Mouse (Mus musculus): ENCODE results near the gene Thap4. TPM values are rescaled to one million over a fixed set of nuclear protein-coding genes. Genes with fewer than 3 reads are reported as not detected.
"Not testable (repeated sequence)": the region's sequence is repeated elsewhere in the genome, so short reads cannot be mapped to it uniquely, and the experiment has no call there.

The Thap4 gene
- polyA plus RNA-seq, 1 experiment from 2014 or later, result 50.9 TPM

DNA sequence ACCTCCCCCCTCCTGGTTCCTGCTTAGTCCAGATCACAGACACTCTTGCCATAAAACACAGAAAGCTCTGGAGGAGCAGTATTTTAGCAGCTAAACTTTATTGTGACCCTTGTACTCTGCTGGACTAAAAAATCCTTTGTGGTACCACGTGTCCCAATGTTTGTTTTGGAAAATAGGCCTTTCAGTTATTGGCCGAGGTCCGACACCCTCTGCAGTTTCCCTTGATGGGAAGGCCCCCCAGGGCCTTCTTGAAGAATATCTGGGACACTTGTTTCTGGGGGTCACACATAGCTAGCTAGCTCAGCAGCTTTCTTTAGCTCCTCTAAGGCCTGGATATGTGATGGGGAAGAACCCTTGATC lies 67.7 kb downstream of the Thap4 start:
- WGBS, result 31% methylated on average over 3 of the region's 3 CpGs
- H3K9me3 ChIP-seq, result no peaks in the 10 kb centered on the region
- ATAC-seq (ENCODE audit: low FRiP score, low read depth), result no peak

DNA sequence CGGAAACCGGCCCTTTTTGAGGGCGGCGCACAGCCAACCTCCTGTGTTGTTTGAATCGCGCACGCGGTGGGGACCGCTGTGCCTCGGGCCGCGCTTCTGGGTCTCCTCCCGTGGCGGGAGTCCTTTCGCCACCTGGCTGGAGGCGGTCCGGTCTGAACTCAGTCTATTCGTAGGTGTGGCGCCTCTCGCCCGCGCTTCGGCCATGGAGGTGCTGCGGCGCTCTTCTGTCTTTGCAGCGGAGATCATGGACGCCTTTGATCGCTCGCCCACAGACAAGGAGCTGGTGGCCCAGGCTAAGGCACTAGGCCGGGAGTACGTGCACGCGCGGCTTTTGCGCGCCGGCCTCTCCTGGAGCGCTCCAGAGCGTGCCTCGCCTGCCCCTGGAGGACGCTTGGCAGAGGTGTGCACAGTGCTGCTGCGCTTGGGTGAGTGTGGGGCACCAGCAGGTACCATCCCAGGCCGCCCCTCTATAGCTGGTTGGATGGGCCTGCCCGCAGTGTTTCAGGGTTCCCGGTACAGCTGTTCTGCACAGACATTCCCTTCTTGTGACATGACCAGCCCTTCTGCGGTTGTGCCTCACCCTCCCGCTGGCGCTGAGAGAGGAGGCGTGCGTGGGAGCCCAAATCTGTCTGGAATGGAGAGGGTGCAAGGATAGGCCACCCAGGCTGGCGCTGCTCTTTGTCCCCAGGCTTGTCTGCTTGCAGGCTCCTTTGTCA lies 68.3 kb downstream of the Thap4 start:
- H3K9ac ChIP-seq, result peak overlapping the region; percentile 78
- peak overlapping the region; percentile 92 for H3K4me2 ChIP-seq
- H3K4me1 ChIP-seq (replicated peaks), result peaks cover 34% of the 10 kb centered on the region
- WGBS, result 1% methylated on average over 51 of the region's 51 CpGs
- peak overlapping the region; percentile 71 for H3K4me3 ChIP-seq
- no peaks in the 10 kb centered on the region for H3K9me3 ChIP-seq
- H3K36me3 ChIP-seq, result peaks cover 3% of the 10 kb centered on the region; the same call in 1 of the 2 replicates
- no peaks in the 10 kb centered on the region for H3K27me3 ChIP-seq
- H3K27ac ChIP-seq (replicated peaks), result peak overlapping the region; percentile 87
- peak; percentile 85 for ATAC-seq (ENCODE audit: low FRiP score, low read depth)

More for the DNA sequence above, 67.7 kb downstream of the Thap4 start:
- H3K4me2 ChIP-seq, result peak overlapping the region; percentile 92
- H3K27me3 ChIP-seq, result no peaks in the 10 kb centered on the region
- peak overlapping the region; percentile 78 for H3K9ac ChIP-seq
- peaks cover 34% of the 10 kb centered on the region for H3K4me1 ChIP-seq (replicated peaks)
- H3K27ac ChIP-seq (replicated peaks), result peak overlapping the region; percentile 87
- H3K4me3 ChIP-seq, result peak overlapping the region; percentile 71
- H3K36me3 ChIP-seq, result peaks cover 4% of the 10 kb centered on the region; the same call in 1 of the 2 replicates

DNA sequence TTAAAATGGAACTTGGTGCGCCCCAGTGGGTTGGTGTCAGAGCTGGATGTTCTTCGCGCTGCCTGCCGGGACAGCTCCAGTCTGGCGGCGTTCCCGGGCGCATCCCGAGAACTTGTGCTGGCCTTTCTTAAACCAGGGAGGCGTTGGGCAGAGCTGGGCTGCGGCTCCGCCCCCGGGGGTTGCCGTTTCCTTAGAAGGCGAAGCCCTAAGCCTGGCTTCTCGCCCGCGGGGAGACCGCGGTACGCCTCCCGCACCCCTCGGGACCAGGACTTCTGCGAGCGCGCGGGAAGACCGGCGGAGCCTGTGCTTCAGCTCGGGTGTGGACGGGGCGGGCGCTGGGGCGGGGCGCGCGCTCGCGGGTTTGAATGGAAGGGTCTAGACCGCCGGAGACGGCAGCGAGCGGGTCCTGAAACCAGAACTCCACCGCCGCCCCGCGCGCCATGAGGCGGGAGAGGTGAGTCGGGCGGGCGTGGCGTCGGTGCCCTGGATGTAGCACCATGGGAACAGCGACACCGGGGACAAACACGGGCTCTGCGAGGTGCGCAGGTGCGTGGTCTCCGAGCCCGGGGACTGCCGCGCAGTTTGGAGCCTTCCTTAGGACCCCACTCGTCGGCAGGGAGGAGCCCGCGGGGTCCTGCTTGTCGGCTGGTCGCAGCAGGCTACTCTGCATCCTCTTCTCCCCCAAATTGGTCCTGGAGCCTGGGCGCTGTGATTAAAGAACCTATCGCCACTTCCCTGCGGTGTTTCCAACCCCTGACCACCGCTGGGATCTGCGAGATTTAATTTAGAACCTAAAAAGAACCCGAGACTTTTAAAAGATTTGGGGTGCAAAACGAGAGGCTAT lies 69.0 kb downstream of the Thap4 start, which contains the start of gene Bok:
TSS of gene Bok (plus strand) at position 260 of the 844 bp plus-strand sequence.
- Histone ChIP-seq H3K36me3 (no peaks in the 10 kb centered on the region), H3K4me3 (peak within 1 kb of the TSS; percentile 71), H3K27ac (replicated peaks) (peak within 1 kb of the TSS; percentile 87), H3K9me3 (no peaks in the 10 kb centered on the region), H3K4me2 (peak within 1 kb of the TSS; percentile 92), H3K9ac (peak within 1 kb of the TSS; percentile 78), H3K4me1 (replicated peaks) (peaks cover 34% of the 10 kb centered on the region), H3K27me3 (no peaks in the 10 kb centered on the region)
- peak; percentile 71 for ATAC-seq (ENCODE audit: low FRiP score, low read depth)
- WGBS, result under 1% methylated on average over 78 of the region's 78 CpGs

DNA sequence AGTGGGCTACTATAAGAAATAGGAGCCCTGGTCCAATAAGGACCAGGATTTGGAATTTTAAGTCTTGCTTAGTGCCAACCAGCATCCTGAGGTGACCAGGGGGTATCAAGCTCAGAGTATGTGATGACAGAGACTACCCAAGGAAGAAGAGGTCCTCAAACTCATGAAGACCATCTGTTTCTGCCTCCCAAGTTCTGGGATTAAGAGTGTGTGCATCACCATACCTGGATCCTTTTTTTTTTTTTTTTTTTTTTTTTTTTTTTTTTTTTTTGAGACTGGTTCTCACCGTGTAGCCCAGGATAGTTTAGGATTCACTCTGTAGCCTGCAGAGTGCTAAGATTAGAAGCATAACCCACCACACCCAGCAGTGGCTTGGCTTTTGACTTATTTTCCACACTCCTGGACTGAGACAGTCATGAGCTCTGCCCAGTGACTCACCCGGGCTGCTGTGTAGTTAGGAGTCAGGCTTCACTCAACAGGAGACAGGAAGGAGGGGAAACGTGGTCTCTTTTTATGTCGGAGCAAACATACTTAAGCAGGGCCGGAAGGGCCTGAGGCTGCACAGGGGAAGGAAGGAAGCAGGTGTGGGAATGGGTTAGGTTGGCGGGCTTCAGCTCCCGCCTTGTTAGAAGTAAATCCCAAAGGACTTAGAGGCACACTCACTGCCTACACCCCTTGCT lies 74.6 kb downstream of the Thap4 start:
- WGBS, result 75% methylated on average over 7 of the region's 7 CpGs

DNA sequence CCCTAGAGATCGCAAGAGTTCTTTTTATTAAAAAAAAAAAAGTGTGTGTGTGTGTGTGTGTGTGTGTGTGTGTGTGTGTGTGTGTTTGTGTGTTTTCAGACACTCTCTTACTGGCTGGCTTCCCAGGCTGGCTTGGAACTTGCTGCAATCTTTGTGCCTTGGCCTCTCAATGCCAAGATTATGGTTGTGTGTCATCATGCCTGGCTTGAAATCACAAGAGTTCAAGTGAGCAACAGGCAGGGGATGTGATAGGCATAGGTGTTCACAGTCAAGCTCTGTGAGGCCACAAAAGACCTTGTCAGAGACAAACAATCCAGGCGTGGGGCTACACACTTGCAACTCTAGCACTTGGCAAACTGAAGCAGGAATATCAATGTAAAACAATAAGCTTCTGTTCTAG lies 76.3 kb downstream of the Thap4 start:
- no peaks in the 10 kb centered on the region for H3K27me3 ChIP-seq
- H3K4me2 ChIP-seq, result no peak overlapping the region
- 66% methylated on average over 2 of the region's 2 CpGs for WGBS
- no peak overlapping the region for H3K27ac ChIP-seq (replicated peaks)
- no peak overlapping the region for H3K9ac ChIP-seq
- H3K36me3 ChIP-seq, result no peaks in the 10 kb centered on the region
- no peak for ATAC-seq (ENCODE audit: low FRiP score, low read depth)
- H3K4me3 ChIP-seq, result no peak overlapping the region
- H3K9me3 ChIP-seq, result no peaks in the 10 kb centered on the region
- H3K4me1 ChIP-seq (replicated peaks), result no peaks in the 10 kb centered on the region

More for the DNA sequence above, 74.6 kb downstream of the Thap4 start:
- Histone ChIP-seq H3K36me3 (no peaks in the 10 kb centered on the region), H3K4me1 (replicated peaks) (peaks cover 4% of the 10 kb centered on the region; the same call in 1 of the 2 replicates), H3K4me3 (no peak overlapping the region), H3K27ac (replicated peaks) (no peak overlapping the region), H3K4me2 (no peak overlapping the region), H3K9ac (no peak overlapping the region), H3K9me3 (no peaks in the 10 kb centered on the region), H3K27me3 (no peaks in the 10 kb centered on the region)
- peak; percentile 49; the same call in 1 of the 2 replicates for ATAC-seq (ENCODE audit: low FRiP score, low read depth)

DNA sequence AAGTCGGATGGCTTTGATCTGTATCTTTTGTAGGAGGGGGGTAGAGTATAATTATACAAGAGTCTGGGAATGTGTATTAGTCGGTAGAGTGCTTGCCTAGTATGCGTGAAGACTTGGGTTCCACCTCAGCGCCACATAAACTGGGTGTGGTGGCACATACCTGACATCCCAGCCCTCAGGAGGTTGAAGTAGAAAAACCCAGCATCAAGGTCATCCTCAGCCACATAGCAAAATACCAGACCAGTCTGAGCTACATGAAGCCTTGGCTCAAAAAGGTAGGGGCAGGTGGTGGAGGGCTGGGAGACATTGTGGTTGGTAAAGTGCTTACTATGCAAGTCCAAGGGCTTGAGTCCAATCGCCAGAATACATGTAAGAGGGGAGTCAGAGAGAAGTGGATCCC lies 82.0 kb downstream of the Thap4 start:
- Histone ChIP-seq H3K27ac (replicated peaks) (no peak overlapping the region), H3K27me3 (no peaks in the 10 kb centered on the region), H3K9ac (no peak overlapping the region), H3K4me3 (no peak overlapping the region), H3K9me3 (no peaks in the 10 kb centered on the region), H3K36me3 (no peaks in the 10 kb centered on the region), H3K4me1 (replicated peaks) (peaks cover 10% of the 10 kb centered on the region), H3K4me2 (no peak overlapping the region)
- no peak for ATAC-seq (ENCODE audit: low FRiP score, low read depth)
- WGBS, result 93% methylated on average over 5 of the region's 5 CpGs

DNA sequence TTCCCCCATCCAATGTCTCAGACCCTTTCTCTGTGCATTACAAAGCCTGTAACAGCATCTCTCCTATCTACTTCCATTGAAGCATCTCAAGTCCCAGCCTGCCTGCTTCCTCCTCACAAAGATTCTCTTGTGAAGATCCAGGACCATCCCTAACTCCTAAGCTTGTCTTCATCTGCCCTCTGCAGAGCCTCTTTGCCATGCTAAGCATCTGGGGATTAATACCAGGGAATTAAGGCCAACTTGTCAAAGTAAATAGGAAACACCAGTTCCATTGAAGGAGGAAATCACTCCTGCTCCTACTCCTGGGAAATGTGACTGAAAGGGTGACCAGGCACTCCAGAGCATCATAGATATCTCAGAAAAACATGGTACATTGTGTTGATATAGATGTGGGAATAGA lies 84.7 kb downstream of the Thap4 start:
- H3K4me2 ChIP-seq, result no peak overlapping the region
- no peaks in the 10 kb centered on the region for H3K36me3 ChIP-seq
- no peak overlapping the region for H3K9ac ChIP-seq

DNA sequence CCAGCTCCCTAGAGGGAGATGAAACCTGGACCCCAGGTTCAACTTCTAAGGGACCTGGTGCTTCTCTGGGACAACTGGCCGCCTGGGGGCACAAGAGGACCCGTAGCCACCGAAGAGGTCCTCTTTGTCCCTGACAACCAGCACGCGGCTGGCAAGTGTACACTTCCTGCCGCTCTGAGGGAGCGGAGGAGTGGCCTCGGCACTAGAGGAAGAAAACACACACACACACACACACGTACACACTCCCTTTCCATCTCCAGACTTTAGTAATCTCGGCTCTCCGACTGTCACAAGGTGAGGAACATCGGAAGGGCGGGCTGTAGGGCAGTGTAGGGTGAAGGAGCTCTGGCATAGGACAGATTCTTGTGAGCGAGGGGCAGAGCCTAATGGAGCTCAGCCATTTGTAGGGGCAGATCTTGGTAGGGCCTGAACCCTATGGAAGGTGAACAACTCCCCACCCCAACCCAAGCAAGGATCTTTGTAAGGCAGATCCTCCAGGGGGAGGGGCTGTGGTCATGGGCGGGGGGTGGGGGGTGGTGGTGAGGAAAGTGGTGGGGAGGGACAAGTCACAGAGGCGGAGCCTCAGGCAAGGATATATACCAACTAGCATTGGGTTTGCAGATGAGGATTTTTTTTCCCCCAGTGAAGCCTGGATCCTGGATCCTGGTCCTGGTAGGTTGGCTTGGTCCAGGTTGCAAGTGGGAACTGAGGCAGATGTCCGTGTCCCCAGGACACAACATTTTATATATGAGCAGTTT lies 85.7 kb downstream of the Thap4 start:
- H3K4me2 ChIP-seq, result peak overlapping the region; percentile 69
- no peaks in the 10 kb centered on the region for H3K9me3 ChIP-seq
- peak overlapping the region; percentile 41 for H3K9ac ChIP-seq
- peak overlapping the region; percentile 40 for H3K4me3 ChIP-seq
- no peaks in the 10 kb centered on the region for H3K36me3 ChIP-seq
- WGBS, result 10% methylated on average over 17 of the region's 17 CpGs
- peaks cover 10% of the 10 kb centered on the region for H3K4me1 ChIP-seq (replicated peaks)
- H3K27me3 ChIP-seq, result no peaks in the 10 kb centered on the region
- peak; percentile 89 for ATAC-seq (ENCODE audit: low FRiP score, low read depth)
- H3K27ac ChIP-seq (replicated peaks), result peak overlapping the region; percentile 73

More for the DNA sequence above, 84.7 kb downstream of the Thap4 start:
- H3K27me3 ChIP-seq, result no peaks in the 10 kb centered on the region
- no peak overlapping the region for H3K27ac ChIP-seq (replicated peaks)
- H3K4me1 ChIP-seq (replicated peaks), result peaks cover 10% of the 10 kb centered on the region
- ATAC-seq (ENCODE audit: low FRiP score, low read depth), result no peak
- H3K9me3 ChIP-seq, result no peaks in the 10 kb centered on the region
- no peak overlapping the region for H3K4me3 ChIP-seq

DNA sequence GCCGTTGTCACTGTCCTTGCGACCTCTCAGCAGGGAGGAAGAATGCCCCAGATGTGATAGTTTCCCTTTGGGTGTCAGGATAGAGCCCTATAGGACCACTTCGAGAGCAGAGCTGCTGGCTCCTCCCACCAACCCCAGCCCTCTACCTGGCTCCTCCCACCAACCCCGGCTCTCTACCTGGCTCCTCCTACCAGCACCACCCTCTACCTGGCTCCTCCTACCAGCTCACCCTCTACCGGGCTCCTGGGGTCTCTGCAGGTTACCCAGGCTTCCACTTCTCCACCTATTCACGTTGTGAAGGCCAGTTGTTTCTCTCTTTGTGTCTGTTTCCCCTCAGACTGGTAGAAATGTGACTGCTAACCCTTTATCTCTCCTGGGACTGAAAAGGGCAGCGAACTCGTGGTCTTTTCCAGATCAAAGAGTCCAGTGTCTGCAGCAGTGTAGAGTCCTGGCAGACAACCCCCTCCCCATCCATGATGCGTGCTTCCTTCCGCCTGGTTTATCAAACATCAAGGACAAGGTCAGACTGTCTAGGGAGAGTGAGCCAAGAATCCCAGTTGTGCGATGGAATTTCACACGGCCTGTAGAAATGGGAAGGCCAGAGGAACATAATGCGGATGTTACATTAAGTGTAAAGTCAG lies 86.8 kb downstream of the Thap4 start:
- ATAC-seq (ENCODE audit: low FRiP score, low read depth), result peak; percentile 32; the same call in 1 of the 2 replicates
- WGBS, result 24% methylated on average over 13 of the region's 13 CpGs
- Histone ChIP-seq H3K27me3 (no peaks in the 10 kb centered on the region), H3K36me3 (no peaks in the 10 kb centered on the region), H3K4me2 (no peak overlapping the region), H3K4me3 (no peak overlapping the region), H3K27ac (replicated peaks) (peak overlapping the region; percentile 20; the same call in 1 of the 2 replicates), H3K9ac (no peak overlapping the region), H3K4me1 (replicated peaks) (peaks cover 10% of the 10 kb centered on the region), H3K9me3 (no peaks in the 10 kb centered on the region)

DNA sequence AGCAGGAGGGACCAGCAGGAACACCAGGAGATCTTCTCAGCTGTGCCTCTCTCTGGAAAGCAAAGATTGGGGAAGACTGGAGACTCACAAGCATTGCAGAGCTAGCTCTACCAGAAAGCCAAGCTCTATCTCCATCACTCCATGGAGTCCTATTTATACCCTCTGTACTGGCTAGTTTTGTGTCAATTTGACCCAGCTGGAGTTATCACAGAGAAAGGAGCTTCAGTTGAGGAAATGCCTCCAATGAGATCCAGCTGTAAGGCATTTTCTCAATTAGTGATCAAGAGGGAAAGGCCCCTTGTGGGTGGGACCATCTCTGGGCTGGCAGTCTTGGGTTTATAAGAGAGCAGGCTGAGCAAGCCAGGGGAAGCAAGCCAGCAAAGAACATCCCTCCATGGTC lies 96.1 kb downstream of the Thap4 start, which contains the start of gene Stk25:
TSS of gene Stk25 (minus strand) at position 101 of the 400 bp plus-strand sequence.
- H3K9me3 ChIP-seq; H3K4me2 ChIP-seq; ATAC-seq (ENCODE audit: low FRiP score, low read depth); H3K36me3 ChIP-seq; H3K27me3 ChIP-seq; H3K4me3 ChIP-seq; H3K4me1 ChIP-seq (replicated peaks); H3K27ac ChIP-seq (replicated peaks); H3K9ac ChIP-seq: not testable (repeated sequence)

DNA sequence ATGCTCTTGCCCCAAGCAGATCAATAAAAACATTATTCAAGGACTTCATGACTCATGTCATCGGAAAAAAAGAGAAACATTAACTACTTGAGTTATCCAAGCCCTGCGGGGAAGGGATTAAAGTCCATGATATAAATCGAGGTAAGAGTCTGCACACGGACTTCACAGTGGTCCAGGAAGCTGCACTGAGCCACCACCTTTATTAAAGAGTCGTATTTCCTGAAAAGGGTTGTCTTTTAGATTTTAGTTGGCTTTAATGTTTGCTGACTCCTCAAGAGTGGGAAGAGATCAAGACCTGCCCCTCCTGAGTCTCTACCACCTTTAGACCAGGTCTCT lies 97.7 kb downstream of the Thap4 start:
- 86% methylated on average over 5 of the region's 5 CpGs for WGBS
- no peaks in the 10 kb centered on the region for H3K4me1 ChIP-seq (replicated peaks)
- H3K4me3 ChIP-seq, result no peak overlapping the region
- H3K36me3 ChIP-seq, result no peaks in the 10 kb centered on the region
- H3K27me3 ChIP-seq, result no peaks in the 10 kb centered on the region
- H3K9me3 ChIP-seq, result no peaks in the 10 kb centered on the region
- ATAC-seq (ENCODE audit: low FRiP score, low read depth), result no peak
- H3K9ac ChIP-seq, result no peak overlapping the region
- no peak overlapping the region for H3K27ac ChIP-seq (replicated peaks)
- H3K4me2 ChIP-seq, result no peak overlapping the region
